Mouse (Mus musculus) cerebellum, adult 9-10 months (tissue): Measurements from ENCODE around the gene Mical2.
A peak's percentile ranks its signal among the peaks of the same experiment; 100 is the strongest.

Source experiments
- DNase-seq: peaks from one replicate; pipeline ENCODE4 v3.0.0; 2022

Mical2 gene

DNA sequence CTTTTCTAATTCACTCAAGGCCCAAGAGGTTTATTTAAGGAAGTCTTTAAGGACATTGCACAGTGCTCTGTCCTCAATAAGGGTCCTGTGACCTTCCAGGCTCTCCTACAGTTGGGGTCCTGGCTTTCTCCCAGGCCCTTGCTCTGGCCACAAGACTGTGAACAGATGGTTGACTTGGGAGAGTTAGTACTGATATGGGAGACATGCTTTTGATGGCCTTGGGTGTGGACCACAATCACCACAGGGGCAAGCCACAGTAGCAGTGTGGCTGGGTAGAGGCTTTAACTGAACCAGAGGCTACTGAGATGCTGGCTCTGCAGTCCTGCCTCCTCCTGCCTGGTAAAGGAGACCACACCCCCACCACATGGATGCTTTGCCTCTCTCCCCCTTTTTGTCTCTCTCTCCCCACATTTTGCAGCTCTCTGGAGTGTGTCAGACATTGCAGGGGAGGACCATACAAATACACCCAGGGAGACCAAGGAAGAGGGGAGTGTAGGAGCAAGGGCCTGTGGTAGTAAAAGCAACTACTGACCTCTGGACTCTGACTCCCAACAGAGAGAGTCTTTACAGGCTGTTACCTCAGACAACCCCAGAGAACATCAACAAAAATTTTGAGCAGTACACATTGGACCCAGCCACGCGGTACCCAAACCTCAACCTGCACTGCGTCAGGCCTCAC is 94.5 kb downstream of the Mical2 start:
- peak; percentile 68 for DNase-seq

DNA sequence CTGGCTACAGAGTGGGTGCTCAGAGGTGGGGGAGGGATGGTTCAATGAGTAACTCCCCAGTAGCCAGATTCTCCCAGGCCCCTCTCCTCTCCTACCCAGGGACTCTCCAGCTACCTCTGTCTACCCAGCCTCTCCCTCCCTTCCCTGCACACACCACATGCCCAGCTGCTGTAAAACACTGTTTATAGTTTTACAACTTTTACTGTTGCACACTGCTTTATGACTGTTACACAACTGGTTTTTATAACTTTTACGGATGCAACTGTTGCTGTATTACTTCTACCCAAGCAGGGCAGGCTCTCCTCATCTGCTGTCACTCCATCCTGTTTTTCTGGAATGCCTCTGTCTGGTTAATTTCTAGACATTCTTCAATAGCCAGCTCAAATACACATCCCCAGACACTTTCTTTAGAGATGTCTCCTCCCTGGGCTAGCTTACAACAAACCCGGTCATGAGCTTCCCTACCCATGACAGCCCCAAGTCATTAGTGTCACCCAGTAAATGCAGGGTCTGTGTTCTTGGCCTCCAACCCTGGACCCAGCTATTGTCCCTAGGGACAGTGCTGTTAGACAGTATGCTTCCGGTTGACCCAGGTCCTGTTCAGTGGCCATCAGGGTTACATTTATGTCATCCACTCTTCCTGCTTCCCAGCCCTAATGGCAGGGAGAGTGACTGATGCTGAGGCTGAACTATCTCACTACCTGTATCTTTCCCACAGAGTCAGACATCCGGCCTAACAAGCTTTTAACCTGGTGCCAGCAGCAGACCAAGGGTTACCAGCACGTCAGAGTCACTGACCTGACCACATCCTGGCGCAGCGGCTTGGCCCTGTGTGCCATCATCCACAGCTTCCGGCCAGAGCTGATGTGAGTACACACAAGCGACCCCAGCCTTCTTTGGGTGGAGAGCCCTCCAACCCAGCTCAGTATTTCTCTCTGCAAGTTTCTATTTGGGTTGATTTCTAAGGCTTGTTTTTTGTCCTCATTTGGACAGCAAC is 96.4 kb downstream of the Mical2 start:
- DNase-seq: no peak

DNA sequence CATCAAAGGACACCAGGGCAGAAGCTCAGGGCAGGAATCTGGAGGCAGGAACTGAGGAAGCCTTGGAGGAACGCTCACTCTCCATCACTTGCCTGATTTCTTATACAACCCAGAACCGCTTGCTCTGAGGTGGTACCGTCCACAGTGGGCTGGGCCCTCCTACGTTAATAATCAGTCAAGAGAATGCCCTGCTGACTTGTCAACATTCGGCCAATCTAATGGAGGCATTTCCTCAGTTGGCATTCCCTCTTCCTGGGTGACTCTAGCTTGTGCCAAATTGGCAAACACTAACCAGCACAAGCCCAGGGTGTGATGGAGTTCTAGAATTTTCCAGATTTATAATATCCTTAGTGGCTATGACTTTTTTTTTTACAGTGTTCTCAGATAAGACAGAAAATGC is 98.9 kb downstream of the Mical2 start:
- DNase-seq: no peak

- DNase-seq: no peak
Observed at GRCm38 (mm10) chr7:112326852-112327251, 101.2 kb downstream of the Mical2 start.

DNA sequence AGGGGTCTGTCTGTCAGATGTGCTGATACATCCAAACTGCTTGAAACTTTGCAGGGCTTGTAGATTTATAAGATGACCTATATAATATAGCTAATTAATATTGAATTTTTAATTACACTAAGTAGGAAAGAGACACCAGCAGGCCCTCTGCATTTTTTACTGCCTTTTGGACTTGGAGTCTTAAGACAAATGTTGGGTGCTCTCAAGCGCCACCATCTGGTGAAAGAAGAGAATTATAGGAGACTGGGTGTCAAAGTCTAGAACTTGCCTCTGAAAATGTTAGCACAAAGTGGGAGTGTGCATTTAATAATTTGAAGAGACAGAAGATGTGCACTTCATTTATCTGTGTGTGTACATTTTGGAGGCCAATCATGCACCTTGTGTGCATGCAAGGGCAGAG is 103.3 kb downstream of the Mical2 start:
- DNase-seq: peak; percentile 82

DNA sequence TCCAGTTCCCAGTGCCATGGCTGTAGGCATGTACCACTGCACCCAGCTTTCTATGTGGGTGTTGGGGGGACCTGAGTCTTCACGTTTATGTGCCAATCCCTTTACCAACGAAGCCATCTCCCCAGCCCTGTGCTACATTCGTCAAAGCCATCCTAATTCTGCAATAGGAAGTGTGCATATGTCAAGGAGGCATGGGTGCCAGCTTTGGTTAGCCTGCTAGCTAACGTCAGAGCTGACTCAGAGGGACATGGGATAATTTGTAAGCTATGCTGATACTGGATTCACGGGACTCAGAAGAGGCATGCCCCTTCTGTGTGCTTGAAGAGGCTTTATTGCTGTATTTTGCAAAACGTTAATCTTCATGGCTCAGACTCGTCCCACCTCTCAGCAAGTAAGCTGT is 103.8 kb downstream of the Mical2 start:
- no peak for DNase-seq

- no peak for DNase-seq
Observed at GRCm38 (mm10) chr7:112330935-112331334, 105.3 kb downstream of the Mical2 start.

DNA sequence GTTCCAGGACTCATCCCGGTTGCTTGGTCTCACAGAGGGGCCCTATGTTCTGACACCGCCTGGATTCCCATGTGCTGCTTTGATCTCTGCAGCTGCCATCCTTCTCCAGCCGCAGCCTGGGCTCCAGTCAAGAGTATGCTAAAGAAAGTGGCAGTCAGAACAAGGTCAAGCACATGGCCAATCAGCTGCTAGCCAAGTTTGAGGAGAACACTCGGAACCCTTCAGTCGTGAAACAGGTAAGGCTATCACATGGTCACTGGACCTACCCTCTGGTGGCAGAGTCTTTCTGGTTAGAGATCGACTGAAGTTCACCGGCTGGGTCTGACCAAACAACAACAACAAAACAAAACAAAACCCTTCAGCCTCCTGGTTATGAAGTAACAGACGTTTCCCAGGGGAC is 106.1 kb downstream of the Mical2 start:
- no peak for DNase-seq

DNA sequence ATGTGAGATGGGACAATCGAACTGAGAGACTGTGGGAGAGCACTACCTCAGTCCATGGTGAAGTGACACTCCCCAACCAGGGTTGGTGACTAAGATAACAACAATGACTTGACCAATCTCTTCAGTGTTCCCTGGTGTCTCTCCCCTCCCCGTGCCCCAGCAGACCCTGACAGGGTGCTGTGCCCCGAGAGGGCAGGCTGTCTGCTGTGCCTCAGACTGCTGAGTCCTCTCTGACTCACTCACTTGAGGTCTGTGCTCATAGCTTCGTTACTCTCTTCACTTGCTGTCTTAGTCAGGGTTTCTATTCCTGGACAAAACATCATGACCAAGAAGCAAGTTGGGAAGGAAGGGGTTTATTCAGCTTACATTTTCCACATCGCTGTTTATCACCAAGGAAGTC is 106.8 kb downstream of the Mical2 start:
- no peak for DNase-seq

DNA sequence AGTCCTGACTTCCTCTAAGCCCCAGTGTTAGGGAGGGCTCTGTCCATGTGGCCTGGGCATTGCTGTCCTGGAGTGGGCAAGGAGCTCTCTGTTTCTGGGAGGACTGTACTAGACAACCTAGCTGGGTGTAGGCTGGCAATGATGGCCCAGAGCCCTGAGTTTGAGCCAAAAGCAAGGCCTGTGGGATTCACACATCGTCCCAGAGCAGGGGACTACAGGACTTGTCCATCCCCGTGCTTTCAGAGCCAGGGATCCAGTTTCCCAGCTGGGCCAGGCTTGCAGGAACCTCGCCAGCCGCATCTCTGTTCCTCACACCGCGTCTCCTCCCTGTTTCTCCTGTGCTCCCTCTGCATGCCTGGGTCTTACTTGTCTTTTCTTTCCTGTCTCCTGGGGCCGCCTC is 107.7 kb downstream of the Mical2 start:
- DNase-seq: no peak

DNA sequence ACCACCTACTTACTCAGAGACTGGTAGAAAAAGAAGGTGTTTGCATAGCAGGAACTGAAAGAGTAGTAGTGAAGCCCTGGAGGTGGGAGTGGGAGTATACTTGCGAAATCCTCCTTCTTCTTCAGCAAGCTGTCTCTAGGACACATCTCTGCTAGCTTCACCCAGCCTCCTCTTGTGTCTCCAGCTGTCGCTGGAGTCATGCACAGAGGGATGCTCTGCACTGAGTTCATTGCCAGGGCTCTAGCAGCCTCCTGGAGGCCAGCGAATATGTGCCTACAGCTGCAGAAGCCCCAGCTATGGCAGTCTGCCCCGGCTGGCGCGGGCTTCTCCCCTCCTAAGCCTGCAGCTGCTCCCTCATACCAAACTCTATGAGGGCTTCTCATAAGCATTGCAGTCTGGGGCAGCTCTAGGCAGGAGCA is 110.6 kb downstream of the Mical2 start:
- peak; percentile 55 for DNase-seq

- DNase-seq: no peak
Observed at GRCm38 (mm10) chr7:112336769-112337168, 111.1 kb downstream of the Mical2 start.

GRCm38 (mm10) chr7:112337736-112338135 is 112.1 kb downstream of the Mical2 start:
- no peak for DNase-seq

- no peak for DNase-seq
Observed at GRCm38 (mm10) chr7:112341052-112341451, 115.4 kb downstream of the Mical2 start.

DNA sequence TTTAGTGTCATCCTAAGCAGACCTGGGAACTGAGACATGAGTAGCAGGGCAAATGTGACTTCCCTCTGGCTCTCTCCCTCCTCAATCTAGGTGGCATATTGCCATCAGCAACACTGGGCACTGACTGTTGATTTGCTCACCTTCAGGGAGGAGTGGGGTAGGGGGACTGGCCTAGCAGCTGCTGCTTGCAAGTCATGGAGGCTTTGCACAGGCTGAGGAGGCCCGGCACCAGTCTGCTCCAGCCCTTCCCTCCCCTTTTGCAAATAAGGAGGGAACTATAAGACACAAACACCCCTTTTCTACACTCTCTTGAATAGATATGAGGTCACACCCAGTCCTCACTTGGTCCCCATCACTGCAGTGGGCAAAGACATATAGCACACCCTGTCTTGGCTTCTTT is 120.0 kb downstream of the Mical2 start:
- no peak for DNase-seq

GRCm38 (mm10) chr7:112351541-112351940 is 125.9 kb downstream of the Mical2 start:
- DNase-seq: no peak

DNA sequence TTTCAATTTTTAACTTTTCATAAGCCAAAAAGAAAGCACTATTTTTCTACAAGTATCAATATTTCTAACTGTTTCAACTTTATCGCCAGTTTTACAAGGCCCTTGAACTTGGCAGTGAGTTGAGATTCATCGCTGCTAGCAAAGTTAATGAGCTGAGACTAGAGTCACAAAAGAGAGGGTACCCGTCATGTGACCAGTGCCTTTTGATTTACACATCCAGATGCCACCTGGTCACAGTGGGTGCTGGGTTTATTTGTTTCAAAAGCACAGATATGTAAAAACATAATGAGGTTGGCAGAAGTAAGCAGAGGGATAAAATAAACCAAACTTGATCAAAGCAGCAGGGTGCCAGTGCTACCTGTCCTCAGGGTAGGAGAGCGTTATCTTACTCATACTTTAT is 126.3 kb downstream of the Mical2 start:
- DNase-seq: no peak

DNA sequence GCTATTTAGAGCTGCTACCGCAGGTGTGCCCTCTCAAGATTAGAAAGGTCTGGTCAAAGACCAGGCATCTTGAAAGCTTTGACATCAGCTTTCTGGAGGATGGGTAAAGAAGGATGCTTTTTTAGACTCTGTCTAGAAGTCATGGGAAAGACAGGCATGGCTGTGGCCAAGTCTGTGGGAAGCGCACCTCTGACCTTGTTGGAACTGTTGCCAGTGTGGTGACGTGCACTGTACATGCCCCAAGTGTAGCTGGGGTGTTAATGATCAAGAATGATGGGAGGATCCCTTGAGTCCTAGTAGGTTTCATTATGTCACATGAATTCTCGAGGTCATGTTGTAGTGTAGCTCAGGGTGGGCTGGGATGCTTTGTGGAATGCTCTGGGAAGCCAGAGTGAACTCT is 127.4 kb downstream of the Mical2 start:
- no peak for DNase-seq

GRCm38 (mm10) chr7:112353939-112354338 is 128.3 kb downstream of the Mical2 start:
- DNase-seq: no peak

DNA sequence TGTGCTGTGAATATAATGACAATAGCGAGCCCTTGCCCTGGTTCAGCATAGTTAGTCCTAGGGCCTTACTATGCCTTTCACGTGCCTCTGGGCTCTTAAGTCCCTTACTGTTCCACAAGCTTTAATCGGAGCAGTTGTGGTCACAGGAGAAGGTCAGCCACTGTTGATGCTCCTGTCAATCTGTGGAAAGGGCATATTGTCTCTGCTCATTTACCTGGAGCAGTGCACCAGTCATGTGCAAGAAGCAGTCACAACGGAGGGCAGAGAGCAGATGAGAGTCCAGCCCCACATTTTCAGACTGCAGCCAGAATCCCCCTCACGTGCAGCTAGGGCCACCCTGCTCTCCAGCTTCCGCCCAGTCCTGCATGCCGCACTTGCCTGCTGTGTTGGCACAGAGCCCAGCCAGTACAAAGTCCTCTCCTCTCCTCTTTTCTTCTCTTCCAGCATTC is 128.9 kb downstream of the Mical2 start:
- DNase-seq: no peak

DNA sequence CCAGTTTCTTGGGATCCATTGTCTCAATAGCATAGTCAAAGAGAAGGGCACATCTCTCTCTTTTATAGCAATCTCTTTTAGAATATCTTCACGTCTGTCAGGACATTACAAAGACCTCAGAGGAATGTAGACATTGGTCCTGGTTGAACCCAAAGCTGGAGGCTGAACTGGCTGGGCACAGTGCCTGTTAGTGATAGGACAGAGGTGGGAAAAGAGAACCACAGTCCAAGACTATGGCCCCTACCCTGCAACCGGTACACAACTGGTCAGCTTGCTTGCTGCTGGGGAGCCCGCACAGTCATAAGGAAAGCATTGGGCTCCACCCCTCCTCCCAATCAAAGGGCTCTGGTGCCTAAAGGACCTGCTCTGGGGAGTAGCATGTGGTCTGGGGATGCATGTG is 133.9 kb downstream of the Mical2 start:
- DNase-seq: no peak

DNA sequence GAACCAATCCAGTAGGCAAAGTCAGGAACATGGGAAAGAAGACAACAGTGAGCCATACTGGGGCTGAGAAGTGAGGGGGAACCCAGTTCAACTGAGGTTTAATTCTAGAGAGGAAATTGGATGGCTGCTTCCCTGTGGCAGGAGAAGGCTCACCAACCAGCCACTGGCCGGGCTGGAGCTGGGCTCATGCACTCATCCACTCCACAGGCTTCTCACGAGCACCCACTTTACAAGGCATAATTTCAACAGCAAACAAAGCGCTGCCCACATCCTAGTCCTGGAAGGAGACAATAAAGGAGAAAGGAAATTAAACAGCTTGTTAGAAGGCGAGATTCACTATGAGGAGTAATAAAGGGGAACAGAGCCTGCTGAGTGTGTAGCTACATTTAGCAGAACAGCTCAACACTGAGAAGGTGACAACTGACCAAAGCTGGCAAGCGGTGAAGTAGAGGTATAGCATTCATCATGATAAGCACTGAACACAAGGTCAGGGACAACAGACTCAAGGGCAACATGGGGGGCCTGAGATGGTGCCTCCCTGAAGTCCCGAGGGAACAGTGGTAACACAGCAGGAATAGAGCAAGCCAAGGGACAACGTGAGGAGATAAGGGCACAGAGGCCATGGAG is 137.0 kb downstream of the Mical2 start:
- DNase-seq: no peak

DNA sequence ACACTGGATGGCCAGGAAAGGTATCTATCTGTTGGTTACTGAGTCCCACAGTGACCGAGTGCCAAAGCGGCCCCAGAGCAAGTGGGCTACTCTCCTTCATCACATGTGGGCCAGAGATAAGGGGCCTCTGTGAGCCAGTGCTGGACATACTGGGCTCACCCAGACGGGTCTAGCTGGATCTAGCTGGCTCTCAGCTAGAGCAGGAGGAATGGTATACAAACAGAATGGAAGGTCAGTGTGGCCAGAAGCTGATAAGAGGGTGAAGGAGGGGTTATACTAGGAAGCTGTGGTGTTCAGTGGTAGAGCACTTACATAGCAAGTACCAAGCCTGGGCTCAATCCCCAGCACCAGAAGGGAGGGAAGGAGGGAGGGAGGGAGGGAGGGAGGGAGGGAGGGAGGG is 140.2 kb downstream of the Mical2 start:
- DNase-seq: no peak

GRCm38 (mm10) chr7:112369046-112369445 is 143.4 kb downstream of the Mical2 start:
- DNase-seq: peak; percentile 91
